Mouse (Mus musculus) forebrain, embryonic 11.5 days (tissue): ENCODE data around the gene Atp8b5. TPM values are rescaled to one million over a fixed set of nuclear protein-coding genes. Genes with fewer than 3 reads are reported as not detected.

Experiments used
- ATAC-seq: fragments of 200-750 bp; cut with Nextera tagmentation; replicated peaks from 2 replicates; pipeline ENCODE4 v1.8.0; 2017; ENCODE audit warnings: moderate TSS enrichment; ENCODE audit not compliant: low FRiP score
- DNase-seq: peaks from one replicate; pipeline ENCODE4 v3.0.0-alpha.2; 2017; ENCODE audit warnings: low spot score
- H3K27ac ChIP-seq: fragments of 300-500 bp; sonication (generic); 2 replicates; pipeline ENCODE4 v1.5.1; 2014; ENCODE audit warnings: low read depth, low read length
- H3K27me3 ChIP-seq: fragments of 300-500 bp; sonication (generic); 2 replicates; pipeline ENCODE4 v1.6.1; 2014; ENCODE audit warnings: mild to moderate bottlenecking, low read length, mixed read lengths; ENCODE audit not compliant: control insufficient read depth, insufficient read depth
- H3K36me3 ChIP-seq: fragments of 300-500 bp; sonication (generic); 2 replicates; pipeline ENCODE4 v1.6.1; 2014; ENCODE audit warnings: mild to moderate bottlenecking, low read length, moderate library complexity, mixed read lengths; ENCODE audit not compliant: control insufficient read depth, insufficient read depth
- H3K4me1 ChIP-seq: fragments of 300-500 bp; sonication (generic); replicated peaks from 2 replicates; pipeline ENCODE4 v1.6.1; 2014; ENCODE audit warnings: low read length, mixed read lengths; ENCODE audit not compliant: control insufficient read depth, insufficient read depth
- H3K4me2 ChIP-seq: fragments of 300-500 bp; sonication (generic); 2 replicates; pipeline ENCODE4 v1.6.1; 2014; ENCODE audit warnings: low read depth, mild to moderate bottlenecking, low read length, moderate library complexity, mixed read lengths; ENCODE audit not compliant: severe bottlenecking
- H3K4me3 ChIP-seq: fragments of 300-500 bp; sonication (generic); 2 replicates; pipeline ENCODE4 v1.5.1; 2014; ENCODE audit warnings: low read depth, low read length
- H3K9ac ChIP-seq: fragments of 300-500 bp; sonication (generic); 2 replicates; pipeline ENCODE4 v1.6.1; 2014; ENCODE audit warnings: low read length
- H3K9me3 ChIP-seq: fragments of 300-500 bp; sonication (generic); 2 replicates; pipeline ENCODE4 v1.6.1; 2016; ENCODE audit warnings: low read length, mixed read lengths; ENCODE audit not compliant: control insufficient read depth
- WGBS: fragments of 180-500 bp; shearing (Covaris S2); extraction: QIAGEN DNeasy Blood & Tissue Kit; methylation state at CpG from one replicate; pipeline ENCODE4 v1.1.7; 2014; 5-methylcytosine and 5-hydroxymethylcytosine counted together
- polyA plus RNA-seq: library from polyadenylated mRNA; unstranded; fragments of >200 nt; fragmentation: Nextera tagmentation; extraction: Ambion mirVana; gene quantifications from 2 replicates; pipeline ENCODE4 v1.2.1, GENCODE M21; 2014

The Atp8b5 gene
- polyA plus RNA-seq, 1 experiment from 2014 or later = 0.60 TPM

GRCm38 (mm10) chr4:43391521-43392050 is 124.6 kb downstream of the Atp8b5 start:
- H3K9ac ChIP-seq = no peak overlapping the region
- no peaks in the 10 kb centered on the region for H3K27me3 ChIP-seq
- H3K27ac ChIP-seq = no peak overlapping the region
- ATAC-seq (no peak), DNase-seq (no peak)
- no peaks in the 10 kb centered on the region for H3K4me1 ChIP-seq
- H3K36me3 ChIP-seq = no peaks in the 10 kb centered on the region
- 68% methylated on average over 3 of the region's 3 CpGs for WGBS
- no peak overlapping the region for H3K4me3 ChIP-seq
- no peak overlapping the region for H3K4me2 ChIP-seq
- no peaks in the 10 kb centered on the region for H3K9me3 ChIP-seq

DNA sequence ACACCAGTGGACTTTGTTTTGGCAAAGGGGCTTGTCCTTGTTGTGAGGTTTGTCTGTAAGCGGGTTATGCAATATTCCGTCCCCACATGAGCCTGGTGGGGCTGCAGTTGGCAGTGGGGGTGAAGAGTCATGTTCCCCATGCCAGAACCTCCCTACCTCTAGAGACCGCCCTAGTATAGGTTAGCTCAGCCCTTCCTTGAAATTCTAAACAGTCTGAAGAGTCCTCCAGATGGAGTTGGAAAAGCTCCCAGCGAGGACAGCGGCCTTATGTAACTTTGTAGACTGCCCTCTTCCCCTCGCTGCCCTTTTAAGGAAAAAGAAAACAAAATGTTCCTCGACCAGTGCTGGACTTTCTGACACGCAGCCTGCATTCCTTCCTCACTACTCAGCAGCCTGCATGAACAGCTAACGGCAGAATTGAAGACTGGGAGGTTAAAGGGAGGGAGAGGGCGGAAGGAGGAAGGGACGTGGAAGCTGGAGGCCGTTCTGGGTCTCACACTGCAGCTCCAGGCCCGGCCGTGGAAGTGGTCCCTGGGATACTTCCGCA is 127.5 kb downstream of the Atp8b5 start:
- peak; percentile 45 for DNase-seq
- Histone ChIP-seq H3K4me1 (0 out of 2 replicates have a peak, but pooled peaks cover 2% of the 10 kb centered on the region), H3K36me3 (no peaks in the 10 kb centered on the region), H3K4me2 (no peak overlapping the region), H3K4me3 (no peak overlapping the region), H3K9me3 (no peaks in the 10 kb centered on the region), H3K27me3 (no peaks in the 10 kb centered on the region), H3K27ac (no peak overlapping the region), H3K9ac (no peak overlapping the region)
- ATAC-seq = no peak
- 68% methylated on average over 15 of the region's 15 CpGs for WGBS

- 0 out of 2 replicates have a peak, but pooled peaks cover 2% of the 10 kb centered on the region for H3K4me1 ChIP-seq
- H3K4me3 ChIP-seq = no peak overlapping the region
- no peaks in the 10 kb centered on the region for H3K9me3 ChIP-seq
- H3K9ac ChIP-seq = no peak overlapping the region
- no peak overlapping the region for H3K4me2 ChIP-seq
- H3K27me3 ChIP-seq = no peaks in the 10 kb centered on the region
- H3K36me3 ChIP-seq = no peaks in the 10 kb centered on the region
- WGBS = 89% methylated on average over 5 of the region's 5 CpGs
- ATAC-seq = no peak
- no peak for DNase-seq
- no peak overlapping the region for H3K27ac ChIP-seq
These were observed 128.2 kb downstream of the Atp8b5 start for GRCm38 (mm10) chr4:43395147-43395546.

- Histone ChIP-seq H3K27me3 (no peaks in the 10 kb centered on the region), H3K4me2 (no peak overlapping the region), H3K36me3 (no peaks in the 10 kb centered on the region), H3K4me3 (no peak overlapping the region), H3K27ac (no peak overlapping the region), H3K4me1 (0 out of 2 replicates have a peak, but pooled peaks cover 2% of the 10 kb centered on the region), H3K9me3 (no peaks in the 10 kb centered on the region), H3K9ac (no peak overlapping the region)
- ATAC-seq = no peak
- no peak for DNase-seq
- WGBS = 80% methylated on average over 9 of the region's 9 CpGs
These were observed 128.9 kb downstream of the Atp8b5 start for GRCm38 (mm10) chr4:43395836-43396235.

- no peak for ATAC-seq
- Histone ChIP-seq H3K4me2 (no peak overlapping the region), H3K27ac (no peak overlapping the region), H3K9me3 (no peaks in the 10 kb centered on the region), H3K36me3 (no peaks in the 10 kb centered on the region), H3K27me3 (no peaks in the 10 kb centered on the region), H3K4me1 (0 out of 2 replicates have a peak, but pooled peaks cover 5% of the 10 kb centered on the region), H3K9ac (no peak overlapping the region), H3K4me3 (no peak overlapping the region)
- 88% methylated on average over 5 of the region's 5 CpGs for WGBS
- no peak for DNase-seq
These were observed 129.4 kb downstream of the Atp8b5 start for GRCm38 (mm10) chr4:43396381-43396780.

DNA sequence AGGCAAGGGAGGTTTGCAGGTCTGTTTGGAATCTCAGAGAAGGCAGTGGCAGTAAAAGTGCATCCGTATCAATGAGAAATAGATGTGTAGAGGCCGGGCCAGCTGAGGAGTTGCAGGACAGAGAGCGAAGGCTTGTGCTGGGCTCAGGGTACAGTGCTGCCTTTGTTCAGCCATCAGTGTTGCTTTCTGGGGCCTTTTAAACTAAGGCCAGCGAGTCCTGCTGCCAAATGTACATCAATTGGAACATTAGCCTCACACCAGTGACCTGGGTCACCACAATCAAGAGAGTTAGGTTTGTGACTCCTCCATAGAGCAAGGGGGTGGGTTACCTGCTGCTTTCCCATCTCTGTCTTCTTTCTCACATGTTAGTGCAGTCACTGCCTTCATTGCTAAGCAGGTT is 131.1 kb downstream of the Atp8b5 start:
- ATAC-seq = no peak
- no peak for DNase-seq
- H3K9me3 ChIP-seq = no peaks in the 10 kb centered on the region
- H3K9ac ChIP-seq = no peak overlapping the region
- H3K27me3 ChIP-seq = no peaks in the 10 kb centered on the region
- H3K4me2 ChIP-seq = no peak overlapping the region
- WGBS = 79% methylated on average over 4 of the region's 4 CpGs
- no peak overlapping the region for H3K27ac ChIP-seq
- H3K4me3 ChIP-seq = no peak overlapping the region
- H3K36me3 ChIP-seq = no peaks in the 10 kb centered on the region
- H3K4me1 ChIP-seq = 0 out of 2 replicates have a peak, but pooled peaks cover 7% of the 10 kb centered on the region

DNA sequence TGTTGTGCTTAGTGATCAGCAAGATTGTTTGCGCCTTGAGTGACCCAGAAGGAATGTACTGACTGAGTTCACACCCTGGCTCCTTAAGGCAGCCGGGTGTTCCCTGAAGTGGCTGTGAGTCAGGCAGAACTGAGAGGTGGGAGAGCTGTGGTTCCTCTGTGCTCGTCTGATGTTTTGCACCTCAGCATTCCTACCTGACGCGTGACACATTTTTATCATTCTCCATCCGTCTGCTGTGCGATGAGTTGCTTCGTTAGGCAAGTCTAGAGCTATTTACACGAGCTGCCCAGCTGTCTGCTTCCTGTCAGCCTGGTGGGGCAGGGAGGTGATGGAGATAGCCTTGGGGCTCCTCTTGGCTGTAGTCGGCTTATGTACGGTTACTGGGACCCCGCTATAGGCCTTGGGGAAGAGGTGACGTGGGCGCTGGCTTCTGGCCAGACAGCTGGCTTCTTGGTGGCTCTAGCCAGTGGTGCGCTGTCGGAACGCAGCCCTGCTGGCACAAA is 131.9 kb downstream of the Atp8b5 start:
- Histone ChIP-seq H3K27me3 (no peaks in the 10 kb centered on the region), H3K27ac (no peak overlapping the region), H3K9me3 (no peaks in the 10 kb centered on the region), H3K4me3 (no peak overlapping the region), H3K9ac (no peak overlapping the region), H3K4me1 (0 out of 2 replicates have a peak, but pooled peaks cover 7% of the 10 kb centered on the region), H3K36me3 (no peaks in the 10 kb centered on the region), H3K4me2 (no peak overlapping the region)
- WGBS = 74% methylated on average over 17 of the region's 17 CpGs
- ATAC-seq = no peak
- peak; percentile 53 for DNase-seq

DNA sequence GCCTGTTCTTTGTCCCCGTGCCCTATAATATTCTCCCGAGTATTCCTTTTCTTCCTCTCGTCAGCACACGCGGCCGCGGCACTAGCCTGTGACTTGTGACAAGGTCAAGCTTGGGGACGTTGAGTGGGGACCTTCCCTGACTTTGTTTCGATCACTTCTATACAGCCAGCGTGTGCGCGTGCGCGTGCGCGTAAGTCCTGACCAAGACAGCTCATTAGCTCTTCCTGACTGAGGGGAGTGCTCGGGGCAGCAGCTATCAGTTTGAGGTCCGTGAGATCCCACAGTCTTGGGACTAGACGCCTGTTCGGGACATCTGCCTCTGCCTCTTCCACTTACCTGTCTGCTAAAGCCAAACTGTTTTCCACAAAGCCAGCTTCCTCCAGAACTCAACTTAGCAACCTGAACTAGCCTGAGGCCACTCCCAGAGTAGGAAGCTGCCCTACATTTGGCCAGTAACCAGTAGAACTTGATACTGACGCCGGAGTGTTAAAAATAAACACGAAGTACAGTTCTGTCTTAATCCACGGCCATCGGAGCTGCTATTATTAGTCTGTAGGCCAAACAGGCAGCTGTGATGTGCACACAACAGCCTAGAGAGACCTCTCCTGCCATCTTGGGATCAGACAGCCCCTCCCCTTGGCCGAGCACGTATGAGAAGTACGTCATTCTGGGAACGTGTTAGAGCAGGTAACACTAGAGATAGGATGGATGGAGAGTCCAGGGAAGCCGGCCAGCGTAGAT is 132.6 kb downstream of the Atp8b5 start:
- no peaks in the 10 kb centered on the region for H3K27me3 ChIP-seq
- H3K4me1 ChIP-seq = 0 out of 2 replicates have a peak, but pooled peaks cover 7% of the 10 kb centered on the region
- DNase-seq = peak; percentile 48
- no peaks in the 10 kb centered on the region for H3K36me3 ChIP-seq
- no peak overlapping the region for H3K9ac ChIP-seq
- 86% methylated on average over 31 of the region's 31 CpGs for WGBS
- no peak overlapping the region for H3K4me3 ChIP-seq
- no peaks in the 10 kb centered on the region for H3K9me3 ChIP-seq
- no peak overlapping the region for H3K27ac ChIP-seq
- ATAC-seq = no peak
- no peak overlapping the region for H3K4me2 ChIP-seq
